Mouse (Mus musculus): ENCODE measurements around the gene F13b.

- TF ChIP-seq CTCF (IDR thresholded peaks at IDR 0.05; ENCODE audit: control insufficient read depth, insufficient read depth, insufficient read length) (no peak), USF1 (IDR thresholded peaks at IDR 0.05; ENCODE audit: low read depth) (no peak), MAX (IDR thresholded peaks at IDR 0.05) (no peak), MYOG (IDR thresholded peaks at IDR 0.05; ENCODE audit: control insufficient read depth, extremely low read depth, insufficient read length) (no peak), MYOD1 (IDR thresholded peaks at IDR 0.05; ENCODE audit: control insufficient read depth, insufficient read length, low read depth) (no peak), CEBPB (IDR thresholded peaks at IDR 0.05; ENCODE audit: low read depth) (no peak), FOSL1 (IDR thresholded peaks at IDR 0.05; ENCODE audit: insufficient read depth, low read length, poor library complexity, severe bottlenecking) (no peak)
Measured at GRCm38 (mm10) chr1:139480246-139480645, 21.3 kb upstream of the F13b start.

Measured in C2C12 (cell line).